Mouse (Mus musculus) midbrain, embryonic 10.5 days (tissue): ENCODE measurements around the gene R3hdm1. TPM values are rescaled to one million over a fixed set of nuclear protein-coding genes. Genes with fewer than 3 reads are reported as not detected.

Source experiments
- DNase-seq: peaks from one replicate; pipeline ENCODE4 v3.0.0-alpha.2; 2017; ENCODE audit warnings: low spot score
- H3K27ac ChIP-seq: fragments of 300-500 bp; sonication (generic); replicated peaks from 2 replicates; pipeline ENCODE4 v1.5.1; 2016; ENCODE audit warnings: mild to moderate bottlenecking
- H3K27me3 ChIP-seq: fragments of 300-500 bp; sonication (generic); 2 replicates; pipeline ENCODE4 v1.6.1; 2016; ENCODE audit warnings: low read depth, mild to moderate bottlenecking; ENCODE audit not compliant: poor library complexity, severe bottlenecking
- H3K36me3 ChIP-seq: fragments of 300-500 bp; sonication (generic); 2 replicates; pipeline ENCODE4 v1.6.1; 2016; ENCODE audit warnings: mild to moderate bottlenecking, moderate library complexity
- H3K4me1 ChIP-seq: fragments of 300-500 bp; sonication (generic); 2 replicates; pipeline ENCODE4 v1.6.1; 2016
- H3K4me3 ChIP-seq: fragments of 300-500 bp; sonication (generic); 2 replicates; pipeline ENCODE4 v1.5.1; 2016; ENCODE audit warnings: mild to moderate bottlenecking, moderate library complexity
- H3K9me3 ChIP-seq: fragments of 300-500 bp; sonication (generic); replicated peaks from 2 replicates; pipeline ENCODE4 v1.6.1; 2016; ENCODE audit warnings: mild to moderate bottlenecking
- WGBS: fragments of 180-500 bp; shearing (Covaris S2); methylation state at CpG from one replicate; pipeline ENCODE4 v1.1.7; 2016; 5-methylcytosine and 5-hydroxymethylcytosine counted together
- polyA plus RNA-seq: library from polyadenylated mRNA; unstranded; fragments of >200 nt; fragmentation: Nextera tagmentation; extraction: Ambion mirVana; gene quantifications from 2 replicates; pipeline ENCODE4 v1.2.1, GENCODE M21; 2016

R3hdm1 gene
- 72.2 and 82.9 TPM in 2 replicates for polyA plus RNA-seq

- H3K9me3 ChIP-seq, result no peaks in the 10 kb centered on the region
- peak within 1 kb of the TSS; percentile 75 for H3K4me3 ChIP-seq
- H3K27me3 ChIP-seq, result no peaks in the 10 kb centered on the region
- under 1% methylated on average over 43 of the region's 43 CpGs for WGBS
- H3K4me1 ChIP-seq, result peaks cover 34% of the 10 kb centered on the region
- peak; percentile 95 for DNase-seq
- no peaks in the 10 kb centered on the region for H3K36me3 ChIP-seq
- H3K27ac ChIP-seq, result peak within 1 kb of the TSS; percentile 95
These were observed at the start of gene R3hdm1, which contains the start of gene Zranb3 for GRCm38 (mm10) chr1:128102641-128103461. TSS of gene R3hdm1 (plus strand) at chr1:128103301. TSS of gene Zranb3 (minus strand) at chr1:128103047.

- no peaks in the 10 kb centered on the region for H3K4me1 ChIP-seq
- peaks cover 13% of the 10 kb centered on the region for H3K36me3 ChIP-seq
- no peak overlapping the region for H3K4me3 ChIP-seq
- no peak for DNase-seq
- WGBS, result 94% methylated on average over 4 of the region's 4 CpGs
- H3K27me3 ChIP-seq, result no peaks in the 10 kb centered on the region
- H3K9me3 ChIP-seq, result no peaks in the 10 kb centered on the region
- no peak overlapping the region for H3K27ac ChIP-seq
These were observed 45.8 kb upstream of the R3hdm1 start for GRCm38 (mm10) chr1:128057269-128057668.

- H3K4me1 ChIP-seq, result no peaks in the 10 kb centered on the region
- no peak for DNase-seq
- 92% methylated on average over 5 of the region's 5 CpGs for WGBS
- H3K4me3 ChIP-seq, result no peak overlapping the region
- peaks cover 13% of the 10 kb centered on the region; the same call in 1 of the 2 replicates for H3K36me3 ChIP-seq
- no peaks in the 10 kb centered on the region for H3K27me3 ChIP-seq
- H3K27ac ChIP-seq, result no peak overlapping the region
- H3K9me3 ChIP-seq, result no peaks in the 10 kb centered on the region
These were observed 44.5 kb upstream of the R3hdm1 start for GRCm38 (mm10) chr1:128058625-128059024.

GRCm38 (mm10) chr1:128060655-128061344 lies 42.3 kb upstream of the R3hdm1 start:
- 72% methylated on average over 8 of the region's 8 CpGs for WGBS
- Histone ChIP-seq H3K4me1 (no peaks in the 10 kb centered on the region), H3K9me3 (no peaks in the 10 kb centered on the region), H3K36me3 (peaks cover 7% of the 10 kb centered on the region; the same call in 1 of the 2 replicates), H3K27me3 (no peaks in the 10 kb centered on the region), H3K4me3 (no peak overlapping the region), H3K27ac (no peak overlapping the region)
- DNase-seq, result no peak

- Histone ChIP-seq H3K27me3 (no peaks in the 10 kb centered on the region), H3K4me1 (no peaks in the 10 kb centered on the region), H3K36me3 (peaks cover 4% of the 10 kb centered on the region; the same call in 1 of the 2 replicates), H3K4me3 (no peak overlapping the region), H3K9me3 (no peaks in the 10 kb centered on the region), H3K27ac (no peak overlapping the region)
- no peak for DNase-seq
- WGBS, result 79% methylated on average over 1 of the region's 1 CpGs
These were observed 41.7 kb upstream of the R3hdm1 start for GRCm38 (mm10) chr1:128061401-128061800.

GRCm38 (mm10) chr1:128062167-128062566 lies 40.9 kb upstream of the R3hdm1 start:
- peaks cover 9% of the 10 kb centered on the region for H3K36me3 ChIP-seq
- 92% methylated on average over 1 of the region's 1 CpGs for WGBS
- no peak for DNase-seq

GRCm38 (mm10) chr1:128064716-128065115 lies 38.4 kb upstream of the R3hdm1 start:
- H3K9me3 ChIP-seq, result no peaks in the 10 kb centered on the region
- no peaks in the 10 kb centered on the region for H3K4me1 ChIP-seq
- no peak overlapping the region for H3K4me3 ChIP-seq
- no peaks in the 10 kb centered on the region for H3K27me3 ChIP-seq
- no peak for DNase-seq
- no peak overlapping the region for H3K27ac ChIP-seq
- 93% methylated on average over 6 of the region's 6 CpGs for WGBS
- H3K36me3 ChIP-seq, result peaks cover 8% of the 10 kb centered on the region

More at GRCm38 (mm10) chr1:128062167-128062566, 40.9 kb upstream of the R3hdm1 start:
- no peaks in the 10 kb centered on the region for H3K4me1 ChIP-seq
- no peak overlapping the region for H3K4me3 ChIP-seq
- H3K9me3 ChIP-seq, result no peaks in the 10 kb centered on the region
- no peak overlapping the region for H3K27ac ChIP-seq
- H3K27me3 ChIP-seq, result no peaks in the 10 kb centered on the region

GRCm38 (mm10) chr1:128068945-128069397 lies 34.1 kb upstream of the R3hdm1 start:
- Histone ChIP-seq H3K36me3 (peaks cover 21% of the 10 kb centered on the region), H3K27me3 (no peaks in the 10 kb centered on the region), H3K4me1 (no peaks in the 10 kb centered on the region), H3K9me3 (no peaks in the 10 kb centered on the region), H3K27ac (no peak overlapping the region), H3K4me3 (no peak overlapping the region)
- no peak for DNase-seq
- 84% methylated on average over 2 of the region's 2 CpGs for WGBS

GRCm38 (mm10) chr1:128070003-128070402 lies 33.1 kb upstream of the R3hdm1 start:
- Histone ChIP-seq H3K9me3 (no peaks in the 10 kb centered on the region), H3K4me1 (no peaks in the 10 kb centered on the region), H3K27me3 (no peaks in the 10 kb centered on the region), H3K36me3 (peaks cover 27% of the 10 kb centered on the region), H3K4me3 (no peak overlapping the region), H3K27ac (no peak overlapping the region)
- DNase-seq, result no peak
- 95% methylated on average over 3 of the region's 3 CpGs for WGBS

- Histone ChIP-seq H3K36me3 (peaks cover 18% of the 10 kb centered on the region), H3K27ac (no peak overlapping the region), H3K9me3 (no peaks in the 10 kb centered on the region), H3K4me3 (no peak overlapping the region), H3K4me1 (no peaks in the 10 kb centered on the region), H3K27me3 (no peaks in the 10 kb centered on the region)
- WGBS, result 95% methylated on average over 6 of the region's 6 CpGs
- no peak for DNase-seq
These were observed 30.1 kb upstream of the R3hdm1 start for GRCm38 (mm10) chr1:128073051-128073450.

GRCm38 (mm10) chr1:128076791-128077479 lies 26.2 kb upstream of the R3hdm1 start:
- DNase-seq, result no peak
- Histone ChIP-seq H3K36me3 (peaks cover 31% of the 10 kb centered on the region), H3K4me3 (no peak overlapping the region), H3K4me1 (no peaks in the 10 kb centered on the region), H3K27me3 (no peaks in the 10 kb centered on the region), H3K9me3 (no peaks in the 10 kb centered on the region), H3K27ac (no peak overlapping the region)
- WGBS, result 93% methylated on average over 8 of the region's 8 CpGs

GRCm38 (mm10) chr1:128077788-128078187 lies 25.3 kb upstream of the R3hdm1 start:
- H3K9me3 ChIP-seq, result no peaks in the 10 kb centered on the region
- H3K36me3 ChIP-seq, result peaks cover 30% of the 10 kb centered on the region
- H3K27ac ChIP-seq, result no peak overlapping the region
- peaks cover 3% of the 10 kb centered on the region for H3K4me1 ChIP-seq
- WGBS, result 85% methylated on average over 2 of the region's 2 CpGs
- no peak for DNase-seq
- H3K4me3 ChIP-seq, result no peak overlapping the region
- H3K27me3 ChIP-seq, result no peaks in the 10 kb centered on the region
